Mouse (Mus musculus): Measurements from ENCODE around the gene Srgap3. TPM values are rescaled to one million over a fixed set of nuclear protein-coding genes. Genes with fewer than 3 reads are reported as not detected.

Srgap3 gene
- total and polyA plus RNA-seq, 2 experiments from 2014 or later: 0.33 TPM; not detected in 1

DNA sequence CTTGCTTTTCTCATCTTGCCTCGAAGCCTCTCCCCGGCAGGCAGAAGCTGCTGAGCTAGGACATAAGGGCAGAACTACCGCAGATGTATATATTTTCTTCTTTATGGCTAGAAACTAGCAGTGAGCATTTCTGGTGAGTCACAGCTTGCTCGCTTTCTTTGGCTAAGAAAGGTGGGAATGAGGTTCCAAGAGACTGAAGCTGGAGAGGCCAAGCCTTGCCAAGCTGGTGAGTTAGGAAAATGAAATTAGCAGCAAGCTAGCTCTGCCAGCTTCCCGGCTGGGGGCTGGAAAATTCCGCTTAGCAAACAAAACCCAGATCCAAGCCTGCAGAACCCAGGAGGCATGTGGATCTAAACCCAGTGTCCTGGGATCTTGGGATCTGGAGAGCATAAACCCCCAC is 124.0 kb downstream of the Srgap3 start:
- TF ChIP-seq CTCF (IDR thresholded peaks at IDR 0.05; ENCODE audit: low read depth) (no peak), EP300 (IDR thresholded peaks at IDR 0.05; ENCODE audit: low read depth) (no peak)
- H3K4me1 ChIP-seq (ENCODE audit: control insufficient read depth, insufficient read depth): no peaks in the 10 kb centered on the region
- no peak overlapping the region for H3K4me3 ChIP-seq (ENCODE audit: low read depth, low read length)
- no peak overlapping the region for H3K9ac ChIP-seq (replicated peaks; ENCODE audit: low read depth, low read length)
- ATAC-seq (ENCODE audit: insufficient read depth, low read depth): no peak
- H3K9me3 ChIP-seq (replicated peaks; ENCODE audit: control insufficient read depth, low read length): no peaks in the 10 kb centered on the region
- no peak for DNase-seq (ENCODE audit: low spot score)
- H3K4me2 ChIP-seq (ENCODE audit: low read depth, low read length): no peak overlapping the region
- H3K27me3 ChIP-seq (ENCODE audit: control insufficient read depth, insufficient read depth, low read length): no peaks in the 10 kb centered on the region
- no peaks in the 10 kb centered on the region for H3K36me3 ChIP-seq (replicated peaks; ENCODE audit: control insufficient read depth, insufficient read depth, low read length)
- no peak overlapping the region for H3K27ac ChIP-seq (ENCODE audit: low read depth)
- 76% methylated on average over 6 of the region's 6 CpGs for WGBS

- Histone ChIP-seq H3K9me3 (replicated peaks; ENCODE audit: control insufficient read depth, low read length) (no peaks in the 10 kb centered on the region), H3K4me3 (ENCODE audit: low read depth, low read length) (no peak overlapping the region), H3K27ac (ENCODE audit: low read depth) (no peak overlapping the region), H3K9ac (replicated peaks; ENCODE audit: low read depth, low read length) (no peak overlapping the region), H3K27me3 (ENCODE audit: control insufficient read depth, insufficient read depth, low read length) (no peaks in the 10 kb centered on the region), H3K36me3 (replicated peaks; ENCODE audit: control insufficient read depth, insufficient read depth, low read length) (no peaks in the 10 kb centered on the region), H3K4me1 (ENCODE audit: control insufficient read depth, insufficient read depth) (no peaks in the 10 kb centered on the region), H3K4me2 (ENCODE audit: low read depth, low read length) (no peak overlapping the region)
- WGBS: 68% methylated on average over 8 of the region's 8 CpGs
- DNase-seq (ENCODE audit: low spot score) (no peak), ATAC-seq (ENCODE audit: insufficient read depth, low read depth) (no peak)
- no peak for TF ChIP-seq EP300 (IDR thresholded peaks at IDR 0.05; ENCODE audit: low read depth)
- no peak for TF ChIP-seq CTCF (IDR thresholded peaks at IDR 0.05; ENCODE audit: low read depth)
Measured at GRCm38 (mm10) chr6:112820298-112820992, 126.6 kb downstream of the Srgap3 start.

DNA sequence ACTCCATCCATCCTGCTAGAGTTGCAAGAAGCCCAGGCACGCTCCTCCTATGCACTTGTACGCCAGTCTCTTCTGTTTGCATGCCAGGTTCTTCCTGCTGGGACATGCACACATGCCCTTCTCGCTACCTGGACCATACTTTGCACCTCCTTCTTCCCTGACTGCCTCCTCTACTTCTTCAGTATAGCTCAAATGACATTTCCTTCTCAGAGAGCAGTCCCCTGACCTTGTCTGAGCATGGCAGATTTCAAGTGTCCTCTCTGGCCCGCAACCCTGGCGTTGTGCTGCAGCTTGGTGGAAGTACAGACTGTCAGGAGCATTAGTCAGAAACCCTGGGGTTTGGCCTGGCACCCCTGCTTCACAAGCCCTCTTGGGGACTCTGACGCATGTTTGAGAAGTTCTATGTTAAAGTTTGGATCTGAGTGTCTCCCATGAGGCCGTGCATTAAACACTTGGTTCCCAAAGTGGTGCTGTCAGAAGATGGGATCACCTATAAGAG is 128.6 kb downstream of the Srgap3 start:
- Histone ChIP-seq H3K27ac (ENCODE audit: low read depth) (no peak overlapping the region), H3K4me1 (ENCODE audit: control insufficient read depth, insufficient read depth) (no peaks in the 10 kb centered on the region), H3K36me3 (replicated peaks; ENCODE audit: control insufficient read depth, insufficient read depth, low read length) (no peaks in the 10 kb centered on the region), H3K9ac (replicated peaks; ENCODE audit: low read depth, low read length) (no peak overlapping the region), H3K9me3 (replicated peaks; ENCODE audit: control insufficient read depth, low read length) (no peaks in the 10 kb centered on the region), H3K4me3 (ENCODE audit: low read depth, low read length) (no peak overlapping the region), H3K27me3 (ENCODE audit: control insufficient read depth, insufficient read depth, low read length) (no peaks in the 10 kb centered on the region), H3K4me2 (ENCODE audit: low read depth, low read length) (no peak overlapping the region)
- WGBS: 82% methylated on average over 7 of the region's 7 CpGs
- TF ChIP-seq CTCF (IDR thresholded peaks at IDR 0.05; ENCODE audit: low read depth): no peak
- no peak for TF ChIP-seq EP300 (IDR thresholded peaks at IDR 0.05; ENCODE audit: low read depth)
- no peak for ATAC-seq (ENCODE audit: insufficient read depth, low read depth)
- DNase-seq (ENCODE audit: low spot score): no peak

- Histone ChIP-seq H3K9ac (replicated peaks; ENCODE audit: low read depth, low read length) (no peak overlapping the region), H3K9me3 (replicated peaks; ENCODE audit: control insufficient read depth, low read length) (no peaks in the 10 kb centered on the region), H3K27ac (ENCODE audit: low read depth) (no peak overlapping the region), H3K27me3 (ENCODE audit: control insufficient read depth, insufficient read depth, low read length) (no peaks in the 10 kb centered on the region), H3K4me1 (ENCODE audit: control insufficient read depth, insufficient read depth) (no peaks in the 10 kb centered on the region), H3K36me3 (replicated peaks; ENCODE audit: control insufficient read depth, insufficient read depth, low read length) (no peaks in the 10 kb centered on the region), H3K4me2 (ENCODE audit: low read depth, low read length) (no peak overlapping the region), H3K4me3 (ENCODE audit: low read depth, low read length) (no peak overlapping the region)
- DNase-seq (ENCODE audit: low spot score) (no peak), ATAC-seq (ENCODE audit: insufficient read depth, low read depth) (no peak)
- no peak for TF ChIP-seq EP300 (IDR thresholded peaks at IDR 0.05; ENCODE audit: low read depth)
- no peak for TF ChIP-seq CTCF (IDR thresholded peaks at IDR 0.05; ENCODE audit: low read depth)
- WGBS: 77% methylated on average over 6 of the region's 6 CpGs
Measured at GRCm38 (mm10) chr6:112815604-112816003, 131.5 kb downstream of the Srgap3 start.

DNA sequence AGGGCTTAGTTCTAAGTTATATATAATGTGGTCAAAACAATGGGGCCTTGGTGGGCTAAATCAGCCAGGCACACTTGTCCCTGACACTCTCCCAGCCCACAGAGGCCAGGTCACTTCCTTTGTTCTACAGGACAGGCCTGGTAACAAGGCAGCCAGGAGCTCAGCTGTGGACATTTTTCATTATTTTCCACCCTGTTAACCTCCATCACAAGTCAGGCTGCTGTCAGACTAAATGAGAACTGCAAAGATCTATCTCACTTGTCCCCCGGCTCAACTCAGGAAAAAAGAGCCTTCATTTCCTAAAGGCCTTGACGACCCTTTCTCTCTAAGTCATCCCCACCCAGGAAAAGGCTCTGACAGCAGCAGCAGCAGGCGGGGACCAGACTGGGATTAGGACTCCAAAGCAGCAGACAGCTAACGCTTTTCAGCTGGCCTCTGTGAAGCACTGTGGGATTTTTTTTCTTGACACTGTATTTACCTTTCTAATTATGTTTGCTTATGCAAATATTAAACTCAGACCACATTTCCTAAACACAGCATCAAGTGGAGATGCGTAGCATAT is 132.5 kb downstream of the Srgap3 start:
- 53% methylated on average over 5 of the region's 5 CpGs for WGBS

More for the DNA sequence above, 132.5 kb downstream of the Srgap3 start:
- TF ChIP-seq EP300 (IDR thresholded peaks at IDR 0.05; ENCODE audit: low read depth) (no peak), CTCF (IDR thresholded peaks at IDR 0.05; ENCODE audit: low read depth) (no peak)
- no peaks in the 10 kb centered on the region for H3K9me3 ChIP-seq (replicated peaks; ENCODE audit: control insufficient read depth, low read length)
- H3K27me3 ChIP-seq (ENCODE audit: control insufficient read depth, insufficient read depth, low read length): no peaks in the 10 kb centered on the region
- H3K4me2 ChIP-seq (ENCODE audit: low read depth, low read length): no peak overlapping the region
- H3K36me3 ChIP-seq (replicated peaks; ENCODE audit: control insufficient read depth, insufficient read depth, low read length): no peaks in the 10 kb centered on the region
- H3K4me3 ChIP-seq (ENCODE audit: low read depth, low read length): no peak overlapping the region
- no peak for DNase-seq (ENCODE audit: low spot score)
- H3K27ac ChIP-seq (ENCODE audit: low read depth): no peak overlapping the region
- no peaks in the 10 kb centered on the region for H3K4me1 ChIP-seq (ENCODE audit: control insufficient read depth, insufficient read depth)
- ATAC-seq (ENCODE audit: insufficient read depth, low read depth): no peak
- H3K9ac ChIP-seq (replicated peaks; ENCODE audit: low read depth, low read length): no peak overlapping the region
